Mouse (Mus musculus) thymus, postnatal 36 days (tissue): ENCODE measurements around the gene Xkr7.

ENCODE experiments used
- DNase-seq, 2 experiments: peaks; one replicate each; pipeline ENCODE4 v3.0.0; 2022; ENCODE audit warnings: mixed read lengths in 2 of 2

Xkr7 gene

GRCm38 (mm10) chr2:153074651-153075050 lies 43.0 kb downstream of the Xkr7 start:
- DNase-seq = no peak

- DNase-seq = no peak
These were observed 44.3 kb downstream of the Xkr7 start for GRCm38 (mm10) chr2:153075961-153076360.

- DNase-seq = peak; percentile 56 to 70
These were observed 49.3 kb downstream of the Xkr7 start for GRCm38 (mm10) chr2:153080841-153081523.

- no peak for DNase-seq
These were observed 50.2 kb downstream of the Xkr7 start for GRCm38 (mm10) chr2:153081866-153082265.

- DNase-seq = no peak
These were observed 51.6 kb downstream of the Xkr7 start for GRCm38 (mm10) chr2:153083275-153083674.

- no peak for DNase-seq
These were observed 52.2 kb downstream of the Xkr7 start for GRCm38 (mm10) chr2:153083824-153084223.

- DNase-seq = no peak
These were observed 52.8 kb downstream of the Xkr7 start for GRCm38 (mm10) chr2:153084261-153084976.

GRCm38 (mm10) chr2:153085556-153085955 lies 53.9 kb downstream of the Xkr7 start:
- DNase-seq = no peak

- DNase-seq = no peak
These were observed 54.5 kb downstream of the Xkr7 start for GRCm38 (mm10) chr2:153086166-153086565.

- DNase-seq = no peak
These were observed 55.4 kb downstream of the Xkr7 start for GRCm38 (mm10) chr2:153087091-153087490.

- DNase-seq = no peak
These were observed 57.7 kb downstream of the Xkr7 start for GRCm38 (mm10) chr2:153089316-153089715.

GRCm38 (mm10) chr2:153090551-153091165 lies 59.0 kb downstream of the Xkr7 start:
- no peak for DNase-seq
